Mouse (Mus musculus): ENCODE results near the gene Dgki.

Dgki gene

GRCm38 (mm10) chr6:36800309-36800946 is 499.6 kb downstream of the Dgki start:
- DNase-seq: no peak

DNA sequence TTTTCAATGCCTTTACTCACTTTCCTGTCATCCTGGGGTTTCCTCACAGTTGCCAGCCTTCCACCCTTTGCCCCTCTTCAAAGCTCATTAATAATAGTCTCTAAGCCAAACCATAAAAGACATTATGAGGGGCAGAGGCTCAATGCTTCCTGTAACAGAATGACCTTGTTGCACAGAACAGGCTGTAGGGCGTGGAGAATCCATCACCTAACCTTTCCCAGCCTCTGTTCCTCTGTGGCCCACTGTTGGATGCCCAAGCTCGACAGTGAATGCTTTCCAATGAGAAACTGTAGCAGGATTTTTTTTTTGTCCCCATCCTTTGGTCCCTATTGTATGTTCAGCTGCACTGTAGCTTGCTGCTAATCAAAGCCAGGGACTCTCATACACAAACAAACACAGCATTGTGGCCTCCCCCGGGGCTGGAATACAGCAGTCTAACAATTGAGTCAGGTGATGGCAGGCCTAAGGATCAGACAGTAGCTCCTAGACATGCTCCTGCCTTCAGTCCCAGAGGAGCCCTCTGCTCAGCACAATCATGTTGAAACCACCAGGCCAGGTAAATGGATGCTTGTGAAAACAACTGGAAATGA is 502.8 kb downstream of the Dgki start:
- DNase-seq: no peak

Measured in kidney, postnatal 10 days (tissue).